Mouse (Mus musculus) Patski (cell line): ENCODE measurements around the gene E330021D16Rik. TPM values are rescaled to one million over a fixed set of nuclear protein-coding genes. Genes with fewer than 3 reads are reported as not detected.

Experiments
- ATAC-seq: fragments of 100-300 bp; one replicate; pipeline ENCODE4 v1.8.0; 2021
- CTCF ChIA-PET: fragments of 350-600 bp; sonication (Branson Sonifier 250); formaldehyde crosslinking; loops from one replicate; lab custom pipeline; 2022; ENCODE audit warnings: inconsistent platforms; lab: Charles Lee
- POLR2A ChIA-PET: fragments of 350-600 bp; sonication (Branson Sonifier 250); formaldehyde crosslinking; loops from one replicate; lab custom pipeline; 2022; ENCODE audit warnings: antibody characterized with exemption, inconsistent platforms; lab: Charles Lee
- DNase-seq: peaks from one replicate; pipeline ENCODE4 v3.0.0-alpha.2; 2011; ENCODE audit warnings: low read depth, low spot score
- H3K27me3 ChIP-seq: fragments of 371-371 bp; one replicate; pipeline ENCODE4 v1.5.1; 2021
- CTCF ChIP-seq: fragments of 100-300 bp; IDR thresholded peaks from one replicate; pipeline ENCODE4 v1.5.1; 2021
- in situ Hi-C: fragments of 300-500 bp; cut with MboI; formaldehyde crosslinking; loops from 3 replicates; pipeline ENCODE4 v1.11.1; 2018; ENCODE audit warnings: low pct_unique_long_range_greater_than_20kb, mixed read lengths
- polyA plus RNA-seq: library from polyadenylated mRNA; unstranded; gene quantifications from one replicate; pipeline ENCODE4 v1.2.3, GENCODE M21; 2021

E330021D16Rik gene
- polyA plus RNA-seq, 1 experiment from 2014 or later, result not detected

- H3K27me3 ChIP-seq, result no peaks in the 10 kb centered on the region
- in situ Hi-C loops, result no loop called here
- no peak for DNase-seq
- ATAC-seq, result no peak
- TF ChIP-seq CTCF, result peak; percentile 32
- CTCF ChIA-PET, result no interaction called here
- POLR2A ChIA-PET, result no interaction called here
These were observed 39.3 kb downstream of the E330021D16Rik start for GRCm38 (mm10) chr6:136376097-136376496.

- in situ Hi-C loops, result no loop called here
- ChIA-PET CTCF (interaction anchor here (1.1 kb wide), 1 partner anchor 10 kb away, joined by 3 read pairs; no protein-coding TSS in a partner anchor), POLR2A (no interaction called here)
- no peak for DNase-seq
- ATAC-seq, result no peak
- no peak for TF ChIP-seq CTCF
- peaks cover 3% of the 10 kb centered on the region for H3K27me3 ChIP-seq
These were observed 50.8 kb downstream of the E330021D16Rik start for GRCm38 (mm10) chr6:136364430-136365098.

- POLR2A ChIA-PET, result no interaction called here
- in situ Hi-C loops, result no loop called here
- peaks cover 3% of the 10 kb centered on the region for H3K27me3 ChIP-seq
- DNase-seq, result no peak
- no peak for TF ChIP-seq CTCF
- ATAC-seq, result no peak
- CTCF ChIA-PET, result interaction anchor here (1.1 kb wide), 1 partner anchor 10 kb away, joined by 3 read pairs; no protein-coding TSS in a partner anchor
These were observed 51.4 kb downstream of the E330021D16Rik start for GRCm38 (mm10) chr6:136364008-136364407.

- peaks cover 8% of the 10 kb centered on the region for H3K27me3 ChIP-seq
- in situ Hi-C loops, result no loop called here
- no peak for DNase-seq
- no peak for ATAC-seq
- ChIA-PET POLR2A (no interaction called here), CTCF (interaction anchor here (1.1 kb wide), 1 partner anchor 11 kb away, joined by 3 read pairs; no protein-coding TSS in a partner anchor)
- no peak for TF ChIP-seq CTCF
These were observed 52.1 kb downstream of the E330021D16Rik start for GRCm38 (mm10) chr6:136363313-136363712.

GRCm38 (mm10) chr6:136358471-136358870 lies 56.9 kb downstream of the E330021D16Rik start:
- TF ChIP-seq CTCF, result no peak
- CTCF ChIA-PET, result no interaction called here
- peaks cover 5% of the 10 kb centered on the region for H3K27me3 ChIP-seq
- POLR2A ChIA-PET, result no interaction called here
- in situ Hi-C loops, result no loop called here
- no peak for DNase-seq
- ATAC-seq, result no peak

- DNase-seq (peak; percentile 6), ATAC-seq (peak; percentile 31)
- ChIA-PET POLR2A (no interaction called here), CTCF (interaction anchor here (0.7 to 1.1 kb wide), 3 partner anchors 8 to 443 kb away, joined by 3 to 6 read pairs (median 4); no protein-coding TSS in a partner anchor)
- peaks cover 3% of the 10 kb centered on the region for H3K27me3 ChIP-seq
- in situ Hi-C loops, result loop anchor here (5.0 kb wide), 1 partner anchor 446 kb away; no protein-coding TSS in a partner anchor
- peak; percentile 88 for TF ChIP-seq CTCF
These were observed 61.8 kb downstream of the E330021D16Rik start for GRCm38 (mm10) chr6:136353399-136354184.

Other genes with a start within 250 kb of the E330021D16Rik start
- not detected for gene Grin2b, start 242.1 kb downstream of the E330021D16Rik start, polyA plus RNA-seq
- gene Gm8994, start 88.0 kb downstream of the E330021D16Rik start, polyA plus RNA-seq, result 0.04 TPM
- 19.9 TPM for gene Atf7ip, start 90.6 kb upstream of the E330021D16Rik start, polyA plus RNA-seq
- not detected for gene Plbd1, start 246.4 kb upstream of the E330021D16Rik start, polyA plus RNA-seq